8 mouse cellular contexts compared by ENCODE assay signal in genomic region chr4:103313587-103314525, GRCm38 (mm10). TPM values are rescaled to one million over a fixed set of nuclear protein-coding genes. Genes with fewer than 3 reads are reported as not detected.
DNase-seq lines count a peak whose midpoint lies in the region; ATAC-seq lines count a peak whose summit lies in the region.

Gene Oma1 (plus strand): TSS chr4:103313812.

- H3K4me3 ChIP-seq in heart, embryonic 14.5 days (ENCODE audit: control insufficient read depth in 1 of 2, insufficient read depth in 1 of 2, low read depth in 1 of 2, low read length in 2 of 2), result peak within 1 kb of the TSS; percentile 57 to 66
- peak within 1 kb of the TSS; percentile 72 for H3K4me3 ChIP-seq in liver, embryonic 13.5 days (replicated peaks)
- peak within 1 kb of the TSS; percentile 72 for H3K4me3 ChIP-seq in stomach, embryonic 16.5 days (replicated peaks; ENCODE audit: low read length)

- H3K27me3 ChIP-seq in heart, embryonic 14.5 days (ENCODE audit: control insufficient read depth, insufficient read depth, low read length), result no peaks in the 10 kb centered on the region
- no peaks in the 10 kb centered on the region for H3K27me3 ChIP-seq in liver, embryonic 13.5 days
- H3K27me3 ChIP-seq in stomach, embryonic 16.5 days (ENCODE audit: control insufficient read depth, insufficient read depth, low read length), result no peaks in the 10 kb centered on the region

- 0 out of 4 replicates have a peak, but pooled peaks cover 0 to 3% of the 10 kb centered on the region in 2 experiments for H3K4me1 ChIP-seq in heart, embryonic 14.5 days (ENCODE audit: control insufficient read depth in 2 of 2, insufficient read depth in 2 of 2, low read length in 2 of 2)
- H3K4me1 ChIP-seq in liver, embryonic 13.5 days (replicated peaks), result peaks cover 8% of the 10 kb centered on the region
- peaks cover 4% of the 10 kb centered on the region; the same call in 1 of the 2 replicates for H3K4me1 ChIP-seq in stomach, embryonic 16.5 days (ENCODE audit: control insufficient read depth, insufficient read depth, low read length)

- peak; percentile 94 for DNase-seq in c-Kit-negative CD71-positive TER-119-positive erythroid progenitor cells, embryonic 14.5 days (ENCODE audit: low read depth, low spot score)
- peak; percentile 90 for DNase-seq in fibroblast of lung, adult 2 months (ENCODE audit: low read depth)
- DNase-seq in kidney, postnatal 14 days, result peak; percentile 99
- DNase-seq in liver, embryonic 13.5 days, result peak; percentile 97
- peak; percentile 99 for DNase-seq in neural tube, embryonic 10.5 days (ENCODE audit: extremely low spot score, low spot score)

- ATAC-seq in CD4-positive, CD25-positive, alpha-beta regulatory T cell, adult 4 months, result peak; percentile 95
- ATAC-seq in heart, embryonic 14.5 days (ENCODE audit: insufficient number of reproducible peaks, insufficient read depth, low FRiP score, low read depth), result peak; percentile 100
- peak; percentile 99 for ATAC-seq in liver, embryonic 13.5 days (ENCODE audit: low read depth)
- peak; percentile 100 for ATAC-seq in stomach, embryonic 16.5 days (ENCODE audit: insufficient read depth, low FRiP score)

- under 1% methylated on average over 54 of the region's 61 CpGs for WGBS in heart, embryonic 14.5 days
- WGBS in liver, embryonic 13.5 days (ENCODE audit: insufficient replicate concordance), result under 1% methylated on average over 61 of the region's 61 CpGs
- WGBS in stomach, embryonic 16.5 days, result under 1% methylated on average over 61 of the region's 61 CpGs

- H3K4me2 ChIP-seq in heart, embryonic 14.5 days (ENCODE audit: low read length), result peak within 1 kb of the TSS; percentile 71
- H3K4me2 ChIP-seq in liver, embryonic 13.5 days, result peak within 1 kb of the TSS; percentile 85
- peak within 1 kb of the TSS; percentile 60 for H3K4me2 ChIP-seq in stomach, embryonic 16.5 days (ENCODE audit: low read depth, low read length)

- no peaks in the 10 kb centered on the region for H3K9me3 ChIP-seq in heart, embryonic 14.5 days (ENCODE audit: control insufficient read depth, low read length)
- H3K9me3 ChIP-seq in liver, embryonic 13.5 days (replicated peaks), result no peaks in the 10 kb centered on the region
- H3K9me3 ChIP-seq in stomach, embryonic 16.5 days (replicated peaks; ENCODE audit: control insufficient read depth, low read length), result no peaks in the 10 kb centered on the region

- H3K36me3 ChIP-seq in heart, embryonic 14.5 days (ENCODE audit: control insufficient read depth, insufficient read depth, low read length), result no peaks in the 10 kb centered on the region; the same call in 1 of the 2 replicates
- H3K36me3 ChIP-seq in liver, embryonic 13.5 days, result no peaks in the 10 kb centered on the region
- no peaks in the 10 kb centered on the region for H3K36me3 ChIP-seq in stomach, embryonic 16.5 days (ENCODE audit: control insufficient read depth, insufficient read depth, low read length)

- peak within 1 kb of the TSS; percentile 95 to 96 for H3K27ac ChIP-seq in heart, embryonic 14.5 days (replicated peaks in 1 of 2; ENCODE audit: control insufficient read depth in 1 of 2, insufficient read depth in 1 of 2, low read depth in 2 of 2, low read length in 2 of 2)
- H3K27ac ChIP-seq in liver, embryonic 13.5 days, result peak within 1 kb of the TSS; percentile 88
- peak within 1 kb of the TSS; percentile 97 for H3K27ac ChIP-seq in stomach, embryonic 16.5 days (ENCODE audit: low read length)

- peak within 1 kb of the TSS; percentile 85 for H3K9ac ChIP-seq in heart, embryonic 14.5 days (ENCODE audit: low read length)
- H3K9ac ChIP-seq in liver, embryonic 13.5 days, result peak within 1 kb of the TSS; percentile 84
- H3K9ac ChIP-seq in stomach, embryonic 16.5 days (ENCODE audit: low read length), result peak within 1 kb of the TSS; percentile 94

RNA-seq across cellular contexts. Expression of gene Oma1, which starts in this region (rescaled TPM):
- polyA plus RNA-seq in CD4-positive, CD25-positive, alpha-beta regulatory T cell, adult 4 months (2017; shearing (Covaris generic)), result 10 to 100 TPM; 36.6 to 37.7 TPM
- polyA plus RNA-seq in heart, embryonic 14.5 days (2014; fragmentation: Nextera tagmentation; extraction: Ambion mirVana), result 20.6 and 23.0 TPM in 2 replicates
- polyA plus RNA-seq in liver, embryonic 13.5 days (2015; fragmentation: Nextera tagmentation; extraction: Ambion mirVana), result 15.6 and 16.8 TPM in 2 replicates
- 22.2 and 24.2 TPM in 2 replicates for polyA plus RNA-seq in stomach, embryonic 16.5 days (2015; fragmentation: Nextera tagmentation; extraction: Ambion mirVana)

Comparison
In these comparisons a context has a peak if more than half of its experiments do, and no peak if none do; other contexts are left out.
1. Peak in every context shown above with its lines: DNase-seq, ATAC-seq, H3K4me3 ChIP-seq and H3K27ac ChIP-seq.